Mouse (Mus musculus): ENCODE data around the gene Ykt6. TPM values are rescaled to one million over a fixed set of nuclear protein-coding genes. Genes with fewer than 3 reads are reported as not detected.
A peak's percentile ranks its signal among the peaks of the same experiment; 100 is the strongest.

Ykt6 gene
- polyA plus RNA-seq, 1 experiment from 2014 or later = 93.7 TPM

DNA sequence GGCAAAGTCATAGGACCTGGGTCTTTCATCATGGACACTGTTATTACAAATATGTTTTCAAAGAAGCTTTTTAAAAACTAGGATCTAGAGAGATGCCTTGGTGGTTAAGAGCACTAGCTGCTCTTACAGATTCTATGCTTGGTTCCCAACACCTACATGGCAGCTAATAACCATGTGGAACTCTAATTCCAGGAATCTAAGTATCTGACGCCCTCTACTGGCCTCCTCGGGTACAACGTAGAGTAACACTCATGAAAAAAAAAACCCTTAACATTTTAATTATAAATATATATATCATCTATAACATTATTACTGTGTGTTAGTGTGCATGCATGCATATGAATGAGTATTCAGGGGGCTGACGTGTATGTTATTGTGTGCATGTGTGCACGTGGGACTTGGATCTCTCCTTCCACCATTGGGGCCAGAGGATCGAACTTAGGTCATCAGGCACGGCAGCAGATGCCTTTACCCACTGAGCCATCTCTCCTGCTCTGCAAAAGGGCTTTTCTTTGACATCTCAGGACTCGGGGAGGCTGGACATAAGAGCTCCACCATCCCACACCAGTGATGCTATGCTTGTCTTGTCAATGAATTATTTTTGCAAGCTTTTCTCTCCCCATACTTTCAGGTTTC lies 2.2 kb upstream of the Ykt6 start:
- Histone ChIP-seq H3K27ac (replicated peaks) (no peak overlapping the region), H3K9ac (no peak overlapping the region), H3K36me3 (no peaks in the 10 kb centered on the region), H3K4me3 (no peak overlapping the region), H3K27me3 (no peaks in the 10 kb centered on the region), H3K4me1 (replicated peaks) (peaks cover 30% of the 10 kb centered on the region), H3K9me3 (no peaks in the 10 kb centered on the region), H3K4me2 (no peak overlapping the region)
- WGBS = 30% methylated on average over 8 of the region's 8 CpGs
- ATAC-seq (ENCODE audit: low FRiP score, low read depth) = no peak

DNA sequence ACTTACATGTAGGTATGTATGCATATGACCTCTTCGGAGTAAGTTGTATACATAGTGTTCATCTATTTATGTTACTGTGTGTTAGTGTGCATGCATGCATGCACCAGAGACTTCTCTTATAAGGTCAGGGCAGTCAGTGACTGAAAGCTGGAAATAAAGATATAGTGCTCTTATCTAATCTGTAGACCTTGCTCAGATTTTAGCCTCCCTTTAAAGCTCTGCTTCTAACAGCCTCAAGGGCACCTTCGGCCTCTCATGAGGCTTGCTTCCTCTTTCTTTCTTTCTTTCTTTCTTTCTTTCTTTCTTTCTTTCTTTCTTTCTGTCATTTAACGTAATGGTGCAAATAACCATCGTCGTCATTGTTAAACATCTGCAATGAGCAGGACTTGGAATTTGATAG lies 1.1 kb upstream of the Ykt6 start:
- Histone ChIP-seq H3K36me3 (no peaks in the 10 kb centered on the region; the same call in 1 of the 2 replicates), H3K4me2 (peak overlapping the region; percentile 86; the same call in 1 of the 2 replicates), H3K9me3 (no peaks in the 10 kb centered on the region), H3K9ac (no peak overlapping the region), H3K27me3 (no peaks in the 10 kb centered on the region), H3K4me3 (no peak overlapping the region), H3K27ac (replicated peaks) (no peak overlapping the region; the same call in 1 of the 2 replicates), H3K4me1 (replicated peaks) (peaks cover 30% of the 10 kb centered on the region)
- 83% methylated on average over 5 of the region's 5 CpGs for WGBS
- ATAC-seq (ENCODE audit: low FRiP score, low read depth) = no peak

DNA sequence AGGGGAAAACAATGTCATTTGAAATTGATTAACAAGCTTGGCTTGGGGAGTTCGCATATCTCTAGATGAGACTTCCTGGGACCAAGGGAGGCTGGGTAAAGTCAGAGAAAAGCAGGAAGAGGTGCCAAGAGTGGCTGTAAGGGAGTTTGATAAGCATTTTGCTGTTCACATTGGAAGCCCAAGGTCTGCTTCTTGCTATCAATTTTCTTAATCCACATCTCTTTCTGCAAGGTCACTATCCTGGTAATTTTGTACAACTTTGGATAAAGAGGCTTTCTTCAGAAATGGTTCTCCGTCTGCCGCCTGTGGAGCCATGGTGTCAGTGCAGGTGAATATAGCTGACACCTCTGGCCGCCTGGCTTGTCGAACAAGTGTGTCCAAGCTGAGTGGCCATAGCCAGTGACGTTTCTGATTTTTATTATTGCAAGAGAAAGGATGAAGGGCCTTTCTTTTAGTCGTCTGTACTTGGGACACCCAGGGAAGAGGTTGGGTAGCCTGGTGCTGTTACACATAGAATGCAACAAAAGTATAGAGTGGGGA lies 458 bp upstream of the Ykt6 start:
- H3K9me3 ChIP-seq = no peaks in the 10 kb centered on the region
- 4% methylated on average over 7 of the region's 7 CpGs for WGBS
- no peak for ATAC-seq (ENCODE audit: low FRiP score, low read depth)
- H3K4me2 ChIP-seq = peak overlapping the region; percentile 86
- peaks cover 26% of the 10 kb centered on the region for H3K4me1 ChIP-seq (replicated peaks)
- peaks cover 2% of the 10 kb centered on the region; the same call in 1 of the 2 replicates for H3K36me3 ChIP-seq
- peak overlapping the region; percentile 72 for H3K4me3 ChIP-seq
- H3K27ac ChIP-seq (replicated peaks) = peak overlapping the region; percentile 89
- H3K9ac ChIP-seq = peak overlapping the region; percentile 92
- H3K27me3 ChIP-seq = no peaks in the 10 kb centered on the region

DNA sequence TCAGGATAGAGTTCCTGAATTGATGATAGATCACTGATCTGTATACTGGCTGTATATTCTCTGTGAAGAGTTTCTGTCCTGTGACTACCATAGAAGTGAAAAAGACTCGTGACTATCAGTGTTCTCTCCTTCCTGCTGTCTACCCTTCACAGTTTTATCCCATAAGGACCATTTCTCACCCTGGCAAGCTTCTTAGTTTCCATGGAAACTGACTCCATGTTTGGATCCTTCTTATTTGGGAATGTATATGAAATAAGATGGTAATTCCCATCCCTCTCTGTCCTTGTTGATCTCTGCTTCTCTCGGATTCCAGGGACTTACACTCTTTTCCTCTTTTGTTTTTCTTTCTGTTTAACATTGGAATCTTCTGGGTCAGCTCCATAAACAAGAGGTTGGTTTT lies 4.6 kb downstream of the Ykt6 start:
- WGBS = 79% methylated on average over 2 of the region's 2 CpGs
- no peak overlapping the region for H3K4me3 ChIP-seq
- H3K4me2 ChIP-seq = no peak overlapping the region
- H3K27me3 ChIP-seq = no peaks in the 10 kb centered on the region
- ATAC-seq (ENCODE audit: low FRiP score, low read depth) = no peak
- no peak overlapping the region for H3K9ac ChIP-seq
- peaks cover 49% of the 10 kb centered on the region for H3K36me3 ChIP-seq
- H3K4me1 ChIP-seq (replicated peaks) = peaks cover 18% of the 10 kb centered on the region
- no peak overlapping the region for H3K27ac ChIP-seq (replicated peaks)
- no peaks in the 10 kb centered on the region for H3K9me3 ChIP-seq

DNA sequence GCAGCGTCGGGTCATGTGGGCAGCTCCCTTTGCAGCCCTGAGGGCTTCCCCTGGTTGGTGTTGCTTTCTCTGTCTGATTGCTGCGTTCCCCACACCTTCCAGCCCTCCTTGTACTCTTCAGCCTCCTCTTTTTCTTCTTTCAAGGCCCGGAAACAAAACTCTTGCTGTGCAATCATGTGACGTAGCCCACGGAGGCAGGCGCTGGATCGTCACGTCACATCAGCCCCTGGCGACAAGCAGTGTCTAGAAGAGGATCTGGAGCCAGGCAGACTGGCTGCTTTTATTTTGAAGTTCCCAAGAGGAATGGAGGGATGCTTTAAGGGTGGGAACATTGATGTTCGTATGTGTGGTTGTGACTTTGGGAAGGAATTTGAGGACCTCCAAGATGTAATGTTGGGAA lies 10.4 kb downstream of the Ykt6 start:
- no peak for ATAC-seq (ENCODE audit: low FRiP score, low read depth)
- Histone ChIP-seq H3K27ac (replicated peaks) (no peak overlapping the region), H3K4me3 (no peak overlapping the region), H3K4me1 (replicated peaks) (no peaks in the 10 kb centered on the region), H3K9ac (no peak overlapping the region), H3K36me3 (peaks cover 67% of the 10 kb centered on the region), H3K4me2 (no peak overlapping the region), H3K27me3 (no peaks in the 10 kb centered on the region), H3K9me3 (no peaks in the 10 kb centered on the region)
- WGBS = 74% methylated on average over 11 of the region's 11 CpGs

DNA sequence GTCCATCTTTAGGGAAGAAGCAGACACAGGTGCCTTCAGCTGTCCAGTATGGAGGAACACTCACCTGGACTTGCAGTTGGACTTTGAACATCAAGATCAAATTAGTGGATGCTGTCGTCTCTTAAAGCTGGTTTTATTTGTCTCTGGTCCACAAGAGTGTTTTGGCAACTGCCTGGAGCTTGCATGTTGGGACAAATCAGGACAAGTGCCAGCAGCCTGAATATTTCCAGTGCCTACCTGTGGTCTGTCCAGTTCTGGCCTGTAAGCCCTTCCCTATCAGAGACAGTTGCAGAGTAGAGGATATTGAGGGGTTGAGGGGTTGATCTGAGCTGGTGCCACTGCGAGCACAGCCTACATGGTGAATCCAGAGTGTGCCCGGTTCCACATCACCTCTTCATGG lies 11.3 kb downstream of the Ykt6 start:
- Histone ChIP-seq H3K27ac (replicated peaks) (no peak overlapping the region), H3K36me3 (peaks cover 62% of the 10 kb centered on the region)
- ATAC-seq (ENCODE audit: low FRiP score, low read depth) = no peak

DNA sequence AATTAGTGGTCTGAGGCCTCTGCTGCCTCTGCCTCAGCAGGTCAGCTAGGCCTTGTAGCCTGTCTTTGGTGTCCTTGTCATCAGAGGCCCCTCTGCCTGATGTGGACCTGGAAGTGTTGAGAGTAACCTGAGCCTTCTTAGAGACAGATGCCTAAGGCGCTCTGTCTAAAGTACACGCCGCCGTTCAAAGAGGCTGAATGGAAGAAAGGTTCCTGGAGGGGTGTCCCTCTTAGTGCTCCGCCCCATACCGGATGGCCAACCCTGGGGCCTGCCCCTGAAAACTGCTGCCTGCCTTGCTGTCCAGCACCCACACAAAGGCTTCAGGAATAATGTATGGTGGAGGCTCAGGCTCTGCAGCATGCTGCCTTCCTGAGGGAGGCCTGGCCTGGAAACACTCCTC lies 12.7 kb downstream of the Ykt6 start:
- WGBS = 95% methylated on average over 6 of the region's 6 CpGs
- H3K4me2 ChIP-seq = no peak overlapping the region
- no peaks in the 10 kb centered on the region for H3K4me1 ChIP-seq (replicated peaks)
- H3K27me3 ChIP-seq = no peaks in the 10 kb centered on the region
- no peak overlapping the region for H3K9ac ChIP-seq
- no peak for ATAC-seq (ENCODE audit: low FRiP score, low read depth)
- H3K36me3 ChIP-seq = peaks cover 53% of the 10 kb centered on the region
- H3K9me3 ChIP-seq = no peaks in the 10 kb centered on the region
- no peak overlapping the region for H3K27ac ChIP-seq (replicated peaks)
- no peak overlapping the region for H3K4me3 ChIP-seq

More for the DNA sequence above, 11.3 kb downstream of the Ykt6 start:
- H3K4me1 ChIP-seq (replicated peaks) = no peaks in the 10 kb centered on the region
- no peak overlapping the region for H3K9ac ChIP-seq
- H3K9me3 ChIP-seq = no peaks in the 10 kb centered on the region
- H3K4me3 ChIP-seq = no peak overlapping the region
- H3K27me3 ChIP-seq = no peaks in the 10 kb centered on the region
- WGBS = 94% methylated on average over 3 of the region's 3 CpGs
- H3K4me2 ChIP-seq = no peak overlapping the region

DNA sequence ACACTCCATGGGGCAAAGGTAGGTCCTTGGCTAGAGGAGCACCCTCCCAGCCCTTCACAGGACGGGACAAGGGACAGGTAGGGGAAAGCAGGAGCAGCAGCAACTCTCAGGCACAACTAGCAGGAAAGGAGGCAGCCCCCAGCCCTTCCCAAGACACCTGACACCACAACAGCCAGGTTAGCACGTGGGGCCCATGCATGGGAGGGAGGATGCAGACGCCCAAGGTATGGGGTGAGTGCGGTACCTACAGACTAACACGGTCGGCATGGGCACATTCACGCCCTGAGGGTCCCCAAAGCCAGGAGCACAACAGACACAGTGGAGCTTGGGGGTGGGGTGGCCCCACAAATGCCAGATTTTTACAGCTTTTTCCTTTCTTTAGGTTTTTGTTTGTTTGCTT lies 15.7 kb downstream of the Ykt6 start:
- WGBS = 59% methylated on average over 7 of the region's 7 CpGs
- Histone ChIP-seq H3K9ac (no peak overlapping the region), H3K4me3 (no peak overlapping the region), H3K27ac (replicated peaks) (no peak overlapping the region), H3K4me1 (replicated peaks) (no peaks in the 10 kb centered on the region), H3K27me3 (no peaks in the 10 kb centered on the region), H3K9me3 (no peaks in the 10 kb centered on the region), H3K4me2 (no peak overlapping the region), H3K36me3 (peaks cover 25% of the 10 kb centered on the region)
- no peak for ATAC-seq (ENCODE audit: low FRiP score, low read depth)

DNA sequence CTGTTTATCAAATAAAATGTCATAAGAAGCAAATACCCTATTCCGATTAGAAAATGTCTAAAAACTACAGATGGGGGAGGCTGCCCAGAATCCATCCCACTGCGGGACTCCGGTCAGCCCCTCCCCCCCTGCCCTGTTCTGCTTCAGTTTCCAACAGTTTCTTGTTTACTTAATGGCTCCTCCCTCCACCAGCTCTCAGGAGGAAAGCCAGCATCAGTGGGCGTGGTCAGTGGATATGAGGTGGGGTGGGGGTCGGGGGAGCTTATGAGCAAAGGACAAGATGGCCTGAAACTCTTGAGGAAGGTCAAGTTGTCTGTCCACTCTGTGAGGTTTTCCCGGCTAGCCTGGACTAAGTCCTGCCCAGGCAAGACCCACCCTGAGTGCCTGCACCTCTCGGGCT lies 17.7 kb downstream of the Ykt6 start:
- H3K27ac ChIP-seq (replicated peaks) = no peak overlapping the region
- no peak overlapping the region for H3K9ac ChIP-seq
- H3K27me3 ChIP-seq = no peaks in the 10 kb centered on the region
- H3K4me3 ChIP-seq = no peak overlapping the region
- no peaks in the 10 kb centered on the region for H3K9me3 ChIP-seq
- no peak overlapping the region for H3K4me2 ChIP-seq
- ATAC-seq (ENCODE audit: low FRiP score, low read depth) = no peak
- H3K4me1 ChIP-seq (replicated peaks) = no peaks in the 10 kb centered on the region
- 55% methylated on average over 7 of the region's 7 CpGs for WGBS
- H3K36me3 ChIP-seq = peaks cover 18% of the 10 kb centered on the region

DNA sequence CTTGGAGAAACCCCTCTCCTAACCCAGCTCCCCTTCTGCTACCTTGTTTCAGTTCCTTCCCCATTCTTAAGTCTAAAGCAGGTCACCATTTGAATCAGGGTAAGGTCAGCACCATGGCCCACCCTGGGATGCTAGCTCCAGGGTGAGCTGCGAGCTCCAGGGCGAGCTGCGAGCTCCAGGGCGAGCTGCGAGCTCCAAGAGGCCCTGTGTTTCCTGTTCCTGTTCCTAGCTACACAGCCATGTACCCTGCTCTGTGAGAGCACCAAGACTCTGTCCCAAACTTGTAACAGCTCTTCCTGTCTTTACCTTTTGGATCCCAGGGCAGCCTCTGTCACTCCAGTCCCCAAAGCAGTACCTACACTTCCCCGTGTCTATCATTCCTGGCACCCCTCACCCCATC lies 18.6 kb downstream of the Ykt6 start:
- Histone ChIP-seq H3K4me3 (no peak overlapping the region), H3K27me3 (no peaks in the 10 kb centered on the region), H3K27ac (replicated peaks) (no peak overlapping the region), H3K4me1 (replicated peaks) (no peaks in the 10 kb centered on the region), H3K9me3 (no peaks in the 10 kb centered on the region), H3K36me3 (peaks cover 15% of the 10 kb centered on the region), H3K4me2 (no peak overlapping the region), H3K9ac (no peak overlapping the region)
- no peak for ATAC-seq (ENCODE audit: low FRiP score, low read depth)
- 79% methylated on average over 6 of the region's 6 CpGs for WGBS

DNA sequence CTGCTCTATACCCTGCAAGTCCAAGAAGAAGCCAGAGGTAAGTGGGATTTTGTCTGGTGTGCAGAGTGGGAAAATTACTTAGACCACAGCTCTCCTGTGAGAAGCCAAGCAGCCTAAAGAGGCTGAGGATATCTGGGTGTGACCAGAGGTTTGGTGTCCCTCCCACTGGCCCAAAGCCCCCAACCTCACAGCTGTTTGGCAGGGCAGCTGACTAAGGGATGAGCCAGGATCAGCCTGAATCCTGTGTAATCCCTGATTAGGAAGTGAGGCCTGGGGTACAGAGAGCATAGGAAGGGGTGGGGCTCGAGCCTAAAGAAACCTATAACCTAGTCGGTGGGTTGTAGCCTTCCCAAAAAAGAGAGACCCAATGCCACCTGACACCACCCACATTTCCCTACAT lies 19.6 kb downstream of the Ykt6 start:
- WGBS = 82% methylated on average over 2 of the region's 2 CpGs
- Histone ChIP-seq H3K4me3 (no peak overlapping the region), H3K36me3 (peaks cover 10% of the 10 kb centered on the region; the same call in 1 of the 2 replicates), H3K4me1 (replicated peaks) (no peaks in the 10 kb centered on the region), H3K9me3 (no peaks in the 10 kb centered on the region), H3K9ac (no peak overlapping the region), H3K27ac (replicated peaks) (no peak overlapping the region), H3K4me2 (no peak overlapping the region), H3K27me3 (no peaks in the 10 kb centered on the region)
- no peak for ATAC-seq (ENCODE audit: low FRiP score, low read depth)

DNA sequence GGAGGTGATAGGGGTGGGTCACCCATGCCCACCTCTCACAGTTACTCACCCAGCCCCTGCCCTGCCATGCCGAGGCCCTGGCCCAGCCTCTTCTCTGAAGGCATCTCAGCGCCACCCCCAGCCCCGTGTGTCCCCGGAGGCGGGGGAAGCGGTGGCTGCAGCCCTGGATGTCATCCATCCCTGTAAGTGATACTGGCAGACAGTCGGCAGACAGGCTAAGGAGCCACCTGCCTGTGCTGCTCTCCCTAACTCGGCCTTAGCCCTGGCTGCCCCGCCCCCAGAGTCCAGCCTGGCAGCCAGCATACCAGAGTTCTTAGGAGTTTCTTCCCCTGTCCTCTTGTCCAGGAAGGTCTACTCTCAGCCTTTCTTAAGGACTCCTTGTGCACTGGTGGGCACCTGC lies 20.6 kb downstream of the Ykt6 start:
- Histone ChIP-seq H3K9ac (no peak overlapping the region), H3K4me3 (no peak overlapping the region), H3K36me3 (peaks cover 12% of the 10 kb centered on the region), H3K27ac (replicated peaks) (no peak overlapping the region), H3K4me1 (replicated peaks) (no peaks in the 10 kb centered on the region), H3K27me3 (no peaks in the 10 kb centered on the region), H3K4me2 (no peak overlapping the region), H3K9me3 (no peaks in the 10 kb centered on the region)
- ATAC-seq (ENCODE audit: low FRiP score, low read depth) = no peak
- 21% methylated on average over 9 of the region's 9 CpGs for WGBS

DNA sequence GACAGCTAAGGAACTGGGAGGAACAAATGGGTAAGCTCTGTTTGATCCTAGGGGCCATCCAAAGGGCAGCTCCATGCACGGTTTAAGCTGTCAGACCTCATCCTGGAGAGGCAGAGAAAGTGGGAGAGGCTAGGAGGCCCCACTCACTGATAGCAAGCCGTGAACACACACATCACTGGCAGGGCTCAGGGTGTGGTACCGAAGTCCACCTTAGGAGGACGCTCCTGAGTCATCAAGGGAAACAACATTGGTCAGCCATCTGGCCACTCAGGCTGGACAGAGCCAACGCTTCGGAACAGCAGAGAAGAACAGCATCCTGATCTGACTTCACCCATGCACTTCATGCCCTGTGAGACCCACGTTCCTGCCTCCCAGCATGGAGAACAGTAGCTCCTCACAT lies 23.6 kb downstream of the Ykt6 start:
- no peak overlapping the region for H3K27ac ChIP-seq (replicated peaks)
- H3K9ac ChIP-seq = no peak overlapping the region
- no peaks in the 10 kb centered on the region for H3K4me1 ChIP-seq (replicated peaks)
- ATAC-seq (ENCODE audit: low FRiP score, low read depth) = no peak
- no peak overlapping the region for H3K4me2 ChIP-seq
- H3K27me3 ChIP-seq = no peaks in the 10 kb centered on the region
- peaks cover 5% of the 10 kb centered on the region for H3K36me3 ChIP-seq
- WGBS = 89% methylated on average over 7 of the region's 7 CpGs
- no peaks in the 10 kb centered on the region for H3K9me3 ChIP-seq
- no peak overlapping the region for H3K4me3 ChIP-seq

Measured in hindbrain, embryonic 15.5 days (tissue).